Mouse (Mus musculus) forebrain, embryonic 11.5 days (tissue): ENCODE data around the gene Dennd5b. TPM values are rescaled to one million over a fixed set of nuclear protein-coding genes. Genes with fewer than 3 reads are reported as not detected.

Source experiments
- ATAC-seq: fragments of 200-750 bp; cut with Nextera tagmentation; replicated peaks from 2 replicates; pipeline ENCODE4 v1.8.0; 2017; ENCODE audit warnings: moderate TSS enrichment; ENCODE audit not compliant: low FRiP score
- DNase-seq: peaks from one replicate; pipeline ENCODE4 v3.0.0-alpha.2; 2017; ENCODE audit warnings: low spot score
- H3K27ac ChIP-seq: fragments of 300-500 bp; sonication (generic); 2 replicates; pipeline ENCODE4 v1.5.1; 2014; ENCODE audit warnings: low read depth, low read length
- H3K27me3 ChIP-seq: fragments of 300-500 bp; sonication (generic); 2 replicates; pipeline ENCODE4 v1.6.1; 2014; ENCODE audit warnings: mild to moderate bottlenecking, low read length, mixed read lengths; ENCODE audit not compliant: control insufficient read depth, insufficient read depth
- H3K36me3 ChIP-seq: fragments of 300-500 bp; sonication (generic); 2 replicates; pipeline ENCODE4 v1.6.1; 2014; ENCODE audit warnings: mild to moderate bottlenecking, low read length, moderate library complexity, mixed read lengths; ENCODE audit not compliant: control insufficient read depth, insufficient read depth
- H3K4me1 ChIP-seq: fragments of 300-500 bp; sonication (generic); replicated peaks from 2 replicates; pipeline ENCODE4 v1.6.1; 2014; ENCODE audit warnings: low read length, mixed read lengths; ENCODE audit not compliant: control insufficient read depth, insufficient read depth
- H3K4me2 ChIP-seq: fragments of 300-500 bp; sonication (generic); 2 replicates; pipeline ENCODE4 v1.6.1; 2014; ENCODE audit warnings: low read depth, mild to moderate bottlenecking, low read length, moderate library complexity, mixed read lengths; ENCODE audit not compliant: severe bottlenecking
- H3K4me3 ChIP-seq: fragments of 300-500 bp; sonication (generic); 2 replicates; pipeline ENCODE4 v1.5.1; 2014; ENCODE audit warnings: low read depth, low read length
- H3K9ac ChIP-seq: fragments of 300-500 bp; sonication (generic); 2 replicates; pipeline ENCODE4 v1.6.1; 2014; ENCODE audit warnings: low read length
- H3K9me3 ChIP-seq: fragments of 300-500 bp; sonication (generic); 2 replicates; pipeline ENCODE4 v1.6.1; 2016; ENCODE audit warnings: low read length, mixed read lengths; ENCODE audit not compliant: control insufficient read depth
- WGBS: fragments of 180-500 bp; shearing (Covaris S2); extraction: QIAGEN DNeasy Blood & Tissue Kit; methylation state at CpG from one replicate; pipeline ENCODE4 v1.1.7; 2014; 5-methylcytosine and 5-hydroxymethylcytosine counted together
- polyA plus RNA-seq: library from polyadenylated mRNA; unstranded; fragments of >200 nt; fragmentation: Nextera tagmentation; extraction: Ambion mirVana; gene quantifications from 2 replicates; pipeline ENCODE4 v1.2.1, GENCODE M21; 2014

Dennd5b gene
- polyA plus RNA-seq: 17.5 and 19.8 TPM in 2 replicates

DNA sequence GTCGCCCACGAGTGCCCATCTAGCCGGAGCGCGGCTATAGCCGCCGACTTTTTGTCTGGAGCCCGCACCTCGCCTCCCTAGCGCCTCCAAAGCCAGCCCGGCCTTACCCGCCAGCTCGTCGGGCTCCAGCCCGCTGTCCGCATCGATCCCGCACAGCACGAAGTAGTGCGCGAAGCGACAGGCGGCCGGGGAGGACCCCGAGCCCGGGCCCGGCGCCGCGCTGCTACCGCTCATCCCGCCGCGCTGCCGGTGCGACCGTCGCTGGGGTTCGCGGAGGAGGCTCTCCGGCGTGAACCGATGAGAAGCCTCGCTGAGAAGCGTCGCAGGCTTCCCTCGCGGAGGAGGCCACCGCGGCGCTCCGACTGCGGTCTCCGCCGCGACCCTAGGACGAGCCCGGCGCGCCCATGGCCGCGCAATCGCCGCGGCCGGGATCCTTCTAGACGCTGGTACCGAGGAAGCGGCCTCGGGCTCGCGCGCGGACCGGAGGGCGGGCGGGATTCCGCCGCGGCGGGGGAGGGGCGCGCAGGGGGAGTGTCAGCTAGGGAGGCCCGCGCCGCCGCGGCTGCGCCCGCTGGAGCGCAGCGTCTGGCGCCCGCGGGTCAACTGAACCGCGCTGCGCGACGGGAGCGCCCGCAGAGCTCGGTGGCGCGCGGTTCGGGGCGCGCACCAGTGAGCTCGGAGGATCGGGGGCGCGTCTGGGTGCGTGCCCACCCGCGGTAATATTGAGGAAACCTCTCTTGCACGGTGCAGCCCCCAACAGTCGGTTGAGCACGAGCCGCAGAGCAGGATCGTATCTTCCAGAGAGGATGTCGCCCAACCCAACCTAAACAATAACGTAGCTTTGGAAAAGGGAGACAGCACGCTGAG is at the start of gene Dennd5b:
TSS of gene Dennd5b (minus strand) at position 605 of the 867 bp plus-strand sequence.
- WGBS: under 1% methylated on average over 122 of the region's 124 CpGs
- Histone ChIP-seq H3K36me3 (no peaks in the 10 kb centered on the region), H3K4me3 (peak within 1 kb of the TSS; percentile 83), H3K27me3 (no peaks in the 10 kb centered on the region), H3K9me3 (no peaks in the 10 kb centered on the region), H3K4me1 (no peaks in the 10 kb centered on the region), H3K4me2 (peak within 1 kb of the TSS; percentile 75), H3K9ac (peak within 1 kb of the TSS; percentile 95), H3K27ac (peak within 1 kb of the TSS; percentile 89)
- DNase-seq: peak; percentile 90
- ATAC-seq: peak; percentile 93

DNA sequence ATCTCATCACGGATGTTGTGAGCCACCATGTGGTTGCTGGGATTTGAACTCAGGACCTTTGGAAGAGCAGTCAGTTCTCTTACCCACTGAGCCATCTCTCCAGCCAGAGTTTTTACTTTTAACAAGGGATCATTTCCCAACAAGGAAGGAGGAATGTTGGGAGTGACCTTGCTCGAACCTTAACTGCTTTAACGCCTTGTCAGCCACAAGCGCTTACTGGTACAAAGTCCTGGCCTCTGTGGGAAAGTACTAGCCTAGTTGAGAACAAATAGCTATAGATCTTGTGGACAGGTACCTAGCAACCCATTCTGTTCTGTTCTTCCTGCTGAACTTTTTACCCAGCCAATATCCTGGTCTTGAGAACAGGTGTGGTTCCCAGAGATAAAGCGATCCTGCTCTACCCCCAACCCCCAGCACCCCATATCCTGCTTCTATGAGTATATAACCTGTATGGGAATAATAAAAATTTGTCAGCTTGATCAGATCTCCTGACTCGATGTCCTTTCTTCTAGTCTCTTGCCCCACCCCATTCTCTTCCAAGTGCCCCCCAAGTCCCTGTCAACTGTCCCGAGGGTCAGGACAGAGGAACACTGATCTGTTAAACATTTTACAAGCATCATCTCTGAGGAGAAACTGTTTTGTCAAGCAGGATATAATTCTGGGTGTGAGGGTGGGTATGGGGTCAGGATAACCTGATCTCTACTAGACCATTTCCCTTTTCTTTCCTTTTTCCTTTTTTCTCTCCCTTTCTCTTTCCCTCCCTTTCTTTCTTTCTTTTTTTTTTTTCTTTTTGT is 47.2 kb upstream of the Dennd5b start:
- H3K9ac ChIP-seq: no peak overlapping the region
- DNase-seq: no peak
- H3K27ac ChIP-seq: no peak overlapping the region
- ATAC-seq: no peak
- no peaks in the 10 kb centered on the region for H3K36me3 ChIP-seq
- H3K27me3 ChIP-seq: no peaks in the 10 kb centered on the region
- H3K4me1 ChIP-seq: no peaks in the 10 kb centered on the region
- no peaks in the 10 kb centered on the region for H3K9me3 ChIP-seq
- H3K4me3 ChIP-seq: no peak overlapping the region
- 90% methylated on average over 7 of the region's 7 CpGs for WGBS
- no peak overlapping the region for H3K4me2 ChIP-seq

DNA sequence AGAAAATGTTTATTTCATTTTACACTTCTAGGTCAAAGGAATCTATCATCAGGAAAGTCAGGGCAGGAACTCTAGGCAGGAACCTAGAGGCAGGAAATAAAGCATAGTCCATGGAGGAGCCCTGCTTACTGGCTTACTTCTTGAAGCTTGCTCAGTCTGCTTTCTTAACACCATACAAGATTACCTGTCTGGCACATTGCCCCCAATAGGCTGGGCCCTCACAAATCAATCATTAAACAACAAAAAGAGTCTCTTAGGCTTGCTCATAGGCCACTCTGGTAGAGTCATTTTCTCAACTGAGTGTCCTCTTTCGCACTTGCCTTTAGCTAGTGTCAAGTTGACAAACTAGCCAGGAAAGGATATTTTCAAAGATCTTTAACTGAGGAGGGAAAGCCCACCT is 43.7 kb upstream of the Dennd5b start:
- Histone ChIP-seq H3K4me2 (no peak overlapping the region), H3K9me3 (no peaks in the 10 kb centered on the region)
- WGBS: 95% methylated on average over 1 of the region's 1 CpGs

GRCm38 (mm10) chr6:149141393-149142173 is 40.1 kb upstream of the Dennd5b start:
- H3K36me3 ChIP-seq: no peaks in the 10 kb centered on the region
- DNase-seq: peak; percentile 90
- no peak overlapping the region for H3K27ac ChIP-seq
- H3K27me3 ChIP-seq: no peaks in the 10 kb centered on the region
- H3K9me3 ChIP-seq: no peaks in the 10 kb centered on the region
- peak overlapping the region; percentile 75 for H3K9ac ChIP-seq
- ATAC-seq: peak; percentile 94
- H3K4me2 ChIP-seq: peak overlapping the region; percentile 71
- H3K4me1 ChIP-seq: no peaks in the 10 kb centered on the region; the same call in 1 of the 2 replicates
- H3K4me3 ChIP-seq: peak overlapping the region; percentile 47
- WGBS: 6% methylated on average over 36 of the region's 36 CpGs

More for the DNA sequence above, 43.7 kb upstream of the Dennd5b start:
- no peaks in the 10 kb centered on the region; the same call in 1 of the 2 replicates for H3K4me1 ChIP-seq
- ATAC-seq (no peak), DNase-seq (no peak)
- H3K27ac ChIP-seq: no peak overlapping the region
- no peaks in the 10 kb centered on the region for H3K36me3 ChIP-seq
- H3K9ac ChIP-seq: no peak overlapping the region
- H3K27me3 ChIP-seq: no peaks in the 10 kb centered on the region
- no peak overlapping the region for H3K4me3 ChIP-seq

- Histone ChIP-seq H3K4me1 (no peaks in the 10 kb centered on the region; the same call in 1 of the 2 replicates), H3K27ac (no peak within 1 kb of the TSS), H3K27me3 (no peaks in the 10 kb centered on the region), H3K9me3 (no peaks in the 10 kb centered on the region), H3K36me3 (no peaks in the 10 kb centered on the region), H3K9ac (no peak within 1 kb of the TSS), H3K4me3 (no peak within 1 kb of the TSS), H3K4me2 (no peak within 1 kb of the TSS)
- ATAC-seq: no peak
- WGBS: 79% methylated on average over 1 of the region's 1 CpGs
- no peak for DNase-seq
These were observed 38.0 kb upstream of the Dennd5b start, which contains the start of gene Etfbkmt for GRCm38 (mm10) chr6:149139471-149139870. Gene Etfbkmt (plus strand): TSS chr6:149139849.

- Histone ChIP-seq H3K4me3 (no peak overlapping the region), H3K9ac (no peak overlapping the region), H3K36me3 (no peaks in the 10 kb centered on the region), H3K9me3 (no peaks in the 10 kb centered on the region), H3K4me1 (peaks cover 2% of the 10 kb centered on the region; the same call in 1 of the 2 replicates), H3K27me3 (no peaks in the 10 kb centered on the region), H3K27ac (no peak overlapping the region), H3K4me2 (no peak overlapping the region)
- 89% methylated on average over 3 of the region's 3 CpGs for WGBS
- DNase-seq (no peak), ATAC-seq (no peak)
These were observed 37.5 kb upstream of the Dennd5b start for GRCm38 (mm10) chr6:149139011-149139410.

- no peak for DNase-seq
- no peak overlapping the region for H3K4me2 ChIP-seq
- peaks cover 2% of the 10 kb centered on the region; the same call in 1 of the 2 replicates for H3K4me1 ChIP-seq
- H3K9ac ChIP-seq: no peak overlapping the region
- no peaks in the 10 kb centered on the region for H3K9me3 ChIP-seq
- no peak overlapping the region for H3K27ac ChIP-seq
- no peaks in the 10 kb centered on the region for H3K36me3 ChIP-seq
- 84% methylated on average over 2 of the region's 2 CpGs for WGBS
- ATAC-seq: no peak
- no peaks in the 10 kb centered on the region for H3K27me3 ChIP-seq
- H3K4me3 ChIP-seq: no peak overlapping the region
These were observed 36.5 kb upstream of the Dennd5b start for GRCm38 (mm10) chr6:149137936-149138335.

DNA sequence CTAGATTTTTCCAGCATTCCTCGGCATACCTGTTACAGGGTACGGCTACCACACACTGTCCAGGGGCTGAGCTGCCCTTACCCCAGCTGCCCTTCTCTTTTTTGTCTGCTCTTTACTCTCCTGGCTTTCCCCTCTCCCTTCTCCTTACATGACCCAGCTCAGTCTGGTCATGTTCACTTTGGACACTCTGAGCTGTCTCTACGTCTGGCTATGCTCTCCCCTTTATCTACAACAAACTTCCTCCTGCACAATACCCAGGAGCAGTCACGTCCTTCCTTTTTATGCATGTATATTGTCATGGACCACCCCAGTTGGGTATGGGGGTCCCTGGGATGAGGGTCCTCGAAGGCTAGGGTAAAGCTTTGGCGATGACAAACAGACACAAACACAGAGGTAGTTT is 34.2 kb upstream of the Dennd5b start:
- Histone ChIP-seq H3K9me3 (no peaks in the 10 kb centered on the region), H3K36me3 (no peaks in the 10 kb centered on the region), H3K4me2 (no peak overlapping the region), H3K27me3 (no peaks in the 10 kb centered on the region), H3K9ac (no peak overlapping the region), H3K27ac (no peak overlapping the region), H3K4me1 (peaks cover 2% of the 10 kb centered on the region; the same call in 1 of the 2 replicates), H3K4me3 (no peak overlapping the region)
- no peak for DNase-seq
- ATAC-seq: no peak
- 83% methylated on average over 6 of the region's 6 CpGs for WGBS
